ENCODE assay signal across 8 mouse cellular contexts in genomic region chr12:80462942-80463651, GRCm38 (mm10). TPM values are rescaled to one million over a fixed set of nuclear protein-coding genes. Genes with fewer than 3 reads are reported as not detected.
A peak's percentile ranks its signal among the peaks of the same experiment; 100 is the strongest.
DNase-seq lines count a peak whose midpoint lies in the region; ATAC-seq lines count a peak whose summit lies in the region.

Exd2 (plus strand) TSS chr12:80463095.

- ATAC-seq in megakaryocyte progenitor cell, adult 5-6 weeks (replicated peaks; ENCODE audit: poor library complexity) = peak; percentile 95

- DNase-seq in adipocyte (ENCODE audit: low spot score) = peak; percentile 90
- peak; percentile 92 for DNase-seq in embryo, embryonic 10 days (ENCODE audit: low spot score)
- peak; percentile 86 for DNase-seq in gastrocnemius, postnatal 10 days
- DNase-seq in induced T-regulatory cell, adult 2 months (ENCODE audit: low read depth) = peak; percentile 90
- DNase-seq in left cerebral cortex, adult 9 months (ENCODE audit: low spot score in 2 of 2) = peak; percentile 77 to 92
- DNase-seq in right cerebral cortex, postnatal 14 days = peak; percentile 90
- DNase-seq in urinary bladder, postnatal 36 days (ENCODE audit: low spot score in 2 of 2) = peak; percentile 83 to 90

RNA-seq across cellular contexts. Expression of gene Exd2, which starts in this region (rescaled TPM):
- 10 to 100 TPM; 29.6 to 43.4 TPM for total RNA-seq in gastrocnemius, postnatal 10 days (2021)
- 11.3 and 13.8 TPM in 2 replicates for total RNA-seq in megakaryocyte progenitor cell, adult 5-6 weeks (2015)
- total RNA-seq in megakaryocyte progenitor cell, adult 5-6 weeks (2017) = 9.3 and 18.8 TPM in 2 replicates

Comparison
In these comparisons a context has a peak if more than half of its experiments do, and no peak if none do; other contexts are left out.
1. Peak in every context shown above with its lines: DNase-seq and ATAC-seq.